9 mouse cellular contexts compared by ENCODE assay signal in genomic region chr9:121830243-121830955, GRCm38 (mm10). TPM values are rescaled to one million over a fixed set of nuclear protein-coding genes. Genes with fewer than 3 reads are reported as not detected.
A peak's percentile ranks its signal among the peaks of the same experiment; 100 is the strongest.
DNase-seq lines count a peak whose midpoint lies in the region; ATAC-seq and TF ChIP-seq lines count a peak whose summit lies in the region.
"Had no signal": no experiment of that assay in that cellular context is flagged by ENCODE, and none has a peak within 500 bp of the region (broad histone marks: within the 10 kb centered on the region; RNA-seq: fewer than 3 reads in every experiment).

No protein-coding gene starts in this region.

- WGBS in midbrain, embryonic 11.5 days: 83% methylated on average over 6 of the region's 6 CpGs
- 88% methylated on average over 6 of the region's 6 CpGs for WGBS in midbrain, embryonic 10.5 days
- 72% methylated on average over 6 of the region's 6 CpGs for WGBS in liver, postnatal 0 days (ENCODE audit: insufficient replicate concordance)

- ATAC-seq in midbrain, embryonic 11.5 days (ENCODE audit: low FRiP score): 0 out of 2 replicates have a peak, but pooled peaks have one; percentile 30
- ATAC-seq in liver, postnatal 0 days: no peak

- no peaks in the 10 kb centered on the region for H3K9me3 ChIP-seq in midbrain, embryonic 11.5 days (ENCODE audit: control insufficient read depth, low read length)
- H3K9me3 ChIP-seq in midbrain, embryonic 10.5 days (replicated peaks): peaks cover 3% of the 10 kb centered on the region
- no peaks in the 10 kb centered on the region for H3K9me3 ChIP-seq in liver, postnatal 0 days (ENCODE audit: low read length)

- H3K4me3 ChIP-seq in midbrain, embryonic 11.5 days (ENCODE audit: low read depth, low read length): no peak overlapping the region
- no peak overlapping the region for H3K4me3 ChIP-seq in midbrain, embryonic 10.5 days
- H3K4me3 ChIP-seq in liver, postnatal 0 days (ENCODE audit: low read depth, low read length): no peak overlapping the region

- DNase-seq in adrenal gland, adult 18-20 months (ENCODE audit: low spot score in 2 of 2): peak; percentile 35 to 51
- DNase-seq in adrenal gland, postnatal 4 days (ENCODE audit: low spot score in 2 of 2): no peak
- peak; percentile 85 for DNase-seq in midbrain, embryonic 11.5 days (ENCODE audit: low spot score, missing footprints)
- no peak for DNase-seq in midbrain, embryonic 10.5 days (ENCODE audit: low spot score)
- DNase-seq in brain, adult 2 months (ENCODE audit: low read depth, low spot score): peak; percentile 86
- DNase-seq in gastrocnemius, postnatal 14 days: peak; percentile 52
- peak; percentile 57 for DNase-seq in liver, postnatal 0 days
- peak; percentile 18 to 54 for DNase-seq in spleen, postnatal 10 days (ENCODE audit: low spot score in 2 of 2)

- TF ChIP-seq EP300 in liver, postnatal 0 days (IDR thresholded peaks at IDR 0.05; ENCODE audit: low read depth): no peak

- peak; percentile 65 for TF ChIP-seq CTCF in liver, postnatal 0 days (IDR thresholded peaks at IDR 0.05; ENCODE audit: low read depth)

- no peaks in the 10 kb centered on the region for H3K27me3 ChIP-seq in midbrain, embryonic 11.5 days (ENCODE audit: control insufficient read depth, insufficient read depth, low read length)
- H3K27me3 ChIP-seq in midbrain, embryonic 10.5 days (ENCODE audit: low read depth, poor library complexity, severe bottlenecking): no peaks in the 10 kb centered on the region
- no peaks in the 10 kb centered on the region for H3K27me3 ChIP-seq in liver, postnatal 0 days (ENCODE audit: insufficient read depth, low read length)

- H3K4me2 ChIP-seq in midbrain, embryonic 11.5 days: no peak overlapping the region
- no peak overlapping the region for H3K4me2 ChIP-seq in liver, postnatal 0 days (ENCODE audit: low read depth, low read length)

- H3K27ac ChIP-seq in midbrain, embryonic 11.5 days (ENCODE audit: low read depth, low read length): no peak overlapping the region
- H3K27ac ChIP-seq in midbrain, embryonic 10.5 days (replicated peaks): no peak overlapping the region
- H3K27ac ChIP-seq in liver, postnatal 0 days (ENCODE audit: low read depth): no peak overlapping the region

- intact Hi-C loops in gastrocnemius, postnatal 14 days (cut with DNase I; ENCODE audit: low total_unique reads): loop anchor here (5.0 kb wide), 1 partner anchor 47 kb away; no protein-coding TSS in a partner anchor

- no peaks in the 10 kb centered on the region for H3K36me3 ChIP-seq in midbrain, embryonic 11.5 days (ENCODE audit: control insufficient read depth, insufficient read depth, low read length)
- H3K36me3 ChIP-seq in midbrain, embryonic 10.5 days: no peaks in the 10 kb centered on the region
- H3K36me3 ChIP-seq in liver, postnatal 0 days (replicated peaks; ENCODE audit: insufficient read depth, low read length): no peaks in the 10 kb centered on the region

- no peak overlapping the region for H3K9ac ChIP-seq in midbrain, embryonic 11.5 days (ENCODE audit: low read length)
- H3K9ac ChIP-seq in liver, postnatal 0 days (replicated peaks): no peak overlapping the region

- H3K4me1 ChIP-seq in midbrain, embryonic 11.5 days (ENCODE audit: control insufficient read depth, insufficient read depth, low read length): no peaks in the 10 kb centered on the region
- no peaks in the 10 kb centered on the region for H3K4me1 ChIP-seq in midbrain, embryonic 10.5 days
- H3K4me1 ChIP-seq in liver, postnatal 0 days (ENCODE audit: insufficient read depth): no peaks in the 10 kb centered on the region

RNA-seq across cellular contexts. Expression of gene Ccdc13, which starts 8.9 kb away (rescaled TPM):
- total RNA-seq in adrenal gland, adult 18-20 months (2021): under 1 TPM; 0.70 to 0.93 TPM
- total RNA-seq in adrenal gland, postnatal 4 days (2021): 1 to 10 TPM; 1.8 to 2.8 TPM
- 1.5 and 2.0 TPM in 2 replicates for polyA plus RNA-seq in midbrain, embryonic 11.5 days (2014; fragmentation: Nextera tagmentation; extraction: Ambion mirVana)
- 2.4 and 2.9 TPM in 2 replicates for polyA plus RNA-seq in midbrain, embryonic 10.5 days (2016; fragmentation: Nextera tagmentation; extraction: Ambion mirVana)
- under 1 TPM; 0.22 to 0.35 TPM for total RNA-seq in gastrocnemius, postnatal 14 days (2021)
- polyA plus RNA-seq in liver, postnatal 0 days (2015; fragmentation: Nextera tagmentation; extraction: Ambion mirVana): not detected in 2 replicates

RNA-seq across cellular contexts. Expression of gene Higd1a, which starts 27.8 kb away (rescaled TPM):
- total RNA-seq in adrenal gland, adult 18-20 months (2021): 100 to 1,000 TPM in 1 of 2 experiments, 10 to 100 TPM in 1; 89.4 to 116 TPM
- 10 to 100 TPM; 63.8 to 68.9 TPM for total RNA-seq in adrenal gland, postnatal 4 days (2021)
- polyA plus RNA-seq in midbrain, embryonic 11.5 days (2014; fragmentation: Nextera tagmentation; extraction: Ambion mirVana): 159 and 170 TPM in 2 replicates
- polyA plus RNA-seq in midbrain, embryonic 10.5 days (2016; fragmentation: Nextera tagmentation; extraction: Ambion mirVana): 207 and 245 TPM in 2 replicates
- 100 to 1,000 TPM in 1 of 2 experiments, 10 to 100 TPM in 1; 97.2 to 109 TPM for total RNA-seq in gastrocnemius, postnatal 14 days (2021)
- 126 and 134 TPM in 2 replicates for polyA plus RNA-seq in liver, postnatal 0 days (2015; fragmentation: Nextera tagmentation; extraction: Ambion mirVana)

RNA-seq across cellular contexts. Expression of gene Hhatl, which starts 38.1 kb away (rescaled TPM):
- not detected for total RNA-seq in adrenal gland, adult 18-20 months (2021)
- 1 to 10 TPM; 1.5 to 4.5 TPM for total RNA-seq in adrenal gland, postnatal 4 days (2021)
- not detected in 2 replicates for polyA plus RNA-seq in midbrain, embryonic 11.5 days (2014; fragmentation: Nextera tagmentation; extraction: Ambion mirVana)
- polyA plus RNA-seq in midbrain, embryonic 10.5 days (2016; fragmentation: Nextera tagmentation; extraction: Ambion mirVana): not detected in 2 replicates
- 100 to 1,000 TPM; 276 to 284 TPM for total RNA-seq in gastrocnemius, postnatal 14 days (2021)
- polyA plus RNA-seq in liver, postnatal 0 days (2015; fragmentation: Nextera tagmentation; extraction: Ambion mirVana): 0.73 TPM in 1 of 2 replicates, not detected in the other
- total RNA-seq: hematopoietic stem cell, adult 5-6 weeks had no signal

RNA-seq across cellular contexts. Expression of gene Klhl40, which starts 53.0 kb away (rescaled TPM):
- under 1 TPM in 1 of 2 experiments, not detected in 1; 0.32 TPM for total RNA-seq in adrenal gland, adult 18-20 months (2021)
- total RNA-seq in adrenal gland, postnatal 4 days (2021): 1 to 10 TPM; 1.9 to 3.8 TPM
- polyA plus RNA-seq in midbrain, embryonic 11.5 days (2014; fragmentation: Nextera tagmentation; extraction: Ambion mirVana): 0.11 and 0.16 TPM in 2 replicates
- 0.15 and 0.16 TPM in 2 replicates for polyA plus RNA-seq in midbrain, embryonic 10.5 days (2016; fragmentation: Nextera tagmentation; extraction: Ambion mirVana)
- 100 to 1,000 TPM; 116 to 158 TPM for total RNA-seq in gastrocnemius, postnatal 14 days (2021)
- polyA plus RNA-seq in liver, postnatal 0 days (2015; fragmentation: Nextera tagmentation; extraction: Ambion mirVana): 0.13 and 0.81 TPM in 2 replicates
- total RNA-seq: hematopoietic stem cell, adult 5-6 weeks had no signal

Comparison
In these comparisons a context has a peak if more than half of its experiments do, and no peak if none do; other contexts are left out.
1. DNase-seq: peak in adrenal gland, adult 18-20 months (2 of 2), midbrain, embryonic 11.5 days (single experiment), brain, adult 2 months (single experiment), gastrocnemius, postnatal 14 days (single experiment), liver, postnatal 0 days (single experiment) and spleen, postnatal 10 days (2 of 2); none in adrenal gland, postnatal 4 days (0 of 2) and midbrain, embryonic 10.5 days (single experiment).
2. RNA of gene Hhatl, which starts 38.1 kb away (total RNA-seq): 276 to 284 TPM in gastrocnemius, postnatal 14 days; 1.5 to 4.5 TPM in adrenal gland, postnatal 4 days and not detected in adrenal gland, adult 18-20 months; every median in the first group is over 10 times any median in the second.